Mouse (Mus musculus): Measurements from ENCODE around the gene Tbc1d23.

DNA sequence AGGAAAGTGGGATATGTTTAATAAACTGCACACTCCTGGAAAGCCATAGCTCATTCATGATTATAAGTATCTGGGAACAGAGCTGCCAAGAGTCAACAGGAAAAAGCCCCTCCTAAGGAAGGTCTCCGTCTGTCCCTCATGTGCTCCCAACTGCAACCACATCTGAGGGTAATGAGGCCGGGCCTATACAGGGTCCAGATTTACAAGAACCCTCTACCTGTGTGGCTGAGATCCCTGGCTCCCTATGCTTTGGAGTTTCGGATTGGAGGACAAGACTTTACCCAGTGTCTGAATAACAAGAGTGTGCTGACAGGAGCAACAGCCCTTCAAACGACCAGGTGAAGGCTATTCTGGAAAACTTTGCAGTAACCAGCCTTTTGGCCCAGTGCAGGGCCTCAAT is 73.6 kb downstream of the Tbc1d23 start:
- TF ChIP-seq CTCF (IDR thresholded peaks at IDR 0.05; ENCODE audit: control insufficient read depth, insufficient read depth, low read length) (no peak), POLR2A (IDR thresholded peaks at IDR 0.05; ENCODE audit: borderline replicate concordance, control insufficient read depth, low read depth, low read length) (no peak)

Measured in bone marrow, adult 2 months (tissue).